Mouse (Mus musculus) liver, postnatal 0 days (tissue): Measurements from ENCODE around the gene Cpn1.

ENCODE experiments used
- CTCF ChIP-seq: sonication (generic); IDR thresholded peaks from 2 replicates; pipeline ENCODE4 v1.5.1; 2016; ENCODE audit warnings: antibody characterized with exemption, low read depth
- EP300 ChIP-seq: IDR thresholded peaks from 2 replicates; pipeline ENCODE4 v1.6.1; 2016; ENCODE audit warnings: antibody characterized with exemption, low read depth, mild to moderate bottlenecking

DNA sequence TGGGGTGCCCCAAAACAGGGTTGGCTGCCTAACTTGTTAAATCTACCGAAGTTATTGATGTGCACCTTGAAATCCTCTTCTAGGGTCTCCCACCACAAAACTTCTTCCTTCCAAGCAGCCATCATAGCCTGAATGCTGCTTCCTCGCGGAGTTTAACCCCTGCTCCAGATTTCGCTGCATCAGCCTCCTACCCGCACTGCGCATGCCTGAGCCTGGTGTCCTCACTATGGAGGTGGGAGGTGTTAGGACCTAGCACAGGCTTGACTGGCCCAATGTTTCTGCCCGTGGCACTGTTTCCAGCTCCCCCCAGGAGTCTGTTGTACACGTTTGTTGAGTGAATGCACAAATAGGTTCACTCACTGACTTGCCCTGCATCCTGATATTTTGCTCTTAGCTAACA lies 4.0 kb upstream of the Cpn1 start:
- TF ChIP-seq CTCF (no peak), EP300 (no peak)
